Comparison of ENCODE assay signal across 17 mouse cellular contexts in the genomic region with DNA sequence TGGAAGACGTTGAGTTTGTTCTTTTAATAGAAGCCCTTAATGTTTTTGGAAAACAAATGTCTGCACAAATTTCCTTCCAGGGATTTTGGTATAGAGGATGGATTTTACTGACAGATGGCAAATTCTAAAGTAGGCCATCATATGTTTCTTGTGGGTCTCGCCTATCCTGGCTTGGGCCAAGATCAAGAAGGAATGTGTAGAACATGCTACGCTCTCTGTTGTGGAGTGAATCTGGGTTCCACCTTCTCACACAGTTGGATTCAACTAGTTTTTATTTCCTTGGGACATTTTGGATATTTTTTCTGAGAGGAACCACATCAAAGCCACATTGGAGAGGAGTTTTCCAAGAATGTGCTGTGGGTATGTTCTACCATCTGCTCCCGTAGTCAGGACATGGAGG.
DNase-seq lines count a peak whose midpoint lies in the region.
"Had no signal": no experiment of that assay in that cellular context is flagged by ENCODE, and none has a peak within 500 bp of the region (broad histone marks: within the 10 kb centered on the region; RNA-seq: fewer than 3 reads in every experiment).

No protein-coding gene starts in this region.

- H3K27ac ChIP-seq in limb, embryonic 10.5 days = peak overlapping the region; percentile 65
- H3K27ac ChIP-seq: forebrain, embryonic 13.5 days; heart, embryonic 10.5 days; hindbrain, embryonic 12.5 days had no signal

- H3K36me3 ChIP-seq in limb, embryonic 10.5 days = no peaks in the 10 kb centered on the region
- H3K36me3 ChIP-seq: heart, embryonic 10.5 days; hindbrain, embryonic 12.5 days had no signal

- H3K4me3 ChIP-seq in limb, embryonic 10.5 days = no peak overlapping the region
- H3K4me3 ChIP-seq: forebrain, embryonic 13.5 days; heart, embryonic 10.5 days; hindbrain, embryonic 12.5 days had no signal

- peak; percentile 5 to 12 for DNase-seq in cerebellum, adult 18-20 months
- no peak for DNase-seq in cerebellum, postnatal 4 days (ENCODE audit: low spot score in 2 of 2)
- DNase-seq in brain, adult 2 months (ENCODE audit: low read depth, low spot score) = peak; percentile 53
- peak; percentile 17 to 49 for DNase-seq in cerebellum, postnatal 14 days
- no peak for DNase-seq in limb, embryonic 10.5 days (ENCODE audit: low spot score)
- no peak for DNase-seq in kidney, adult 9 months
- no peak for DNase-seq in lung, postnatal 10 days
- DNase-seq in spleen, adult 12 weeks (ENCODE audit: low spot score) = no peak
- DNase-seq: adrenal gland, postnatal 10 days; forebrain, postnatal 0 days; gastrocnemius, postnatal 36 days; heart, adult 18-20 months; heart, postnatal 10 days; heart, postnatal 4 days had no signal

- no peaks in the 10 kb centered on the region for H3K27me3 ChIP-seq in limb, embryonic 10.5 days (ENCODE audit: low read depth, poor library complexity, severe bottlenecking)
- H3K27me3 ChIP-seq: forebrain, embryonic 13.5 days; hindbrain, embryonic 12.5 days had no signal

- H3K4me1 ChIP-seq in limb, embryonic 10.5 days = peaks cover 21% of the 10 kb centered on the region
- H3K4me1 ChIP-seq: forebrain, embryonic 13.5 days; heart, embryonic 10.5 days; hindbrain, embryonic 12.5 days had no signal

- H3K9me3 ChIP-seq in limb, embryonic 10.5 days (replicated peaks) = no peaks in the 10 kb centered on the region
- H3K9me3 ChIP-seq: forebrain, embryonic 13.5 days; heart, embryonic 10.5 days; hindbrain, embryonic 12.5 days had no signal

- 94% methylated on average over 4 of the region's 4 CpGs for WGBS in limb, embryonic 10.5 days

Comparison
In these comparisons a context has a peak if more than half of its experiments do, and no peak if none do; other contexts are left out.
1. DNase-seq: peak in cerebellum, adult 18-20 months (2 of 2), brain, adult 2 months (single experiment) and cerebellum, postnatal 14 days (2 of 2); none in cerebellum, postnatal 4 days (0 of 2), limb, embryonic 10.5 days (single experiment), kidney, adult 9 months (single experiment), lung, postnatal 10 days (single experiment) and spleen, adult 12 weeks (single experiment).